Mouse (Mus musculus): ENCODE measurements at regions not wholly inside any gene's neighbourhood (a gene's known extent, or its start where the extent isn't known, plus 50 kb on each side); places are given as distances from the start of the nearest gene placed in this dataset.

DNA sequence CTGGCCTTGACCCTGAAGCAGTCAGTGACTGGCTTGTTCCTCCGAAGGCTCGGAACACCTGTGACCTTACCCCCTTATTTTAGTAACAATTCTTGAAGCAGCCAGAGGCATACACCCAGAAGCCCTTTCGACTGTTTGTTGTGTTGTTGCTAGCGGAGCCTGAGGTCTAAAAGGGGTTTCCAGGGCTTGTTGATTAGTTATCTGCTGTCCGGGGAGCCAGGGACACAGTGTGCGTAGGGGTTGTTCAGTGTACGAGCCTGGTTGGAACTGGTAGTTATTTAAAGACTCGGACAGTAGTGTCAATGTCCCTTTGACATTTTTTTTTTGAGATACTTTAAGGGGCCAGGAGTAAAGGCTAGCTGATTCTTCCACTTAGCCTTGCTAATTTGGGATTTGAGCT is 71.1 kb downstream of the Tmem100 start:
- Histone ChIP-seq H3K4me2 (replicated peaks; ENCODE audit: low read depth, low read length) (no peak overlapping the region), H3K27me3 (replicated peaks; ENCODE audit: insufficient read depth, low read length) (no peaks in the 10 kb centered on the region), H3K9me3 (ENCODE audit: low read length) (no peaks in the 10 kb centered on the region), H3K36me3 (ENCODE audit: insufficient read depth, low read length) (no peaks in the 10 kb centered on the region), H3K4me1 (ENCODE audit: insufficient read depth, low read depth, low read length) (peaks cover 8% of the 10 kb centered on the region; the same call in 1 of the 2 replicates), H3K27ac (ENCODE audit: low read length) (no peak overlapping the region), H3K4me3 (ENCODE audit: low read depth, low read length) (no peak overlapping the region), H3K9ac (replicated peaks; ENCODE audit: low read depth) (no peak overlapping the region)
- DNase-seq (ENCODE audit: low spot score) (peak; percentile 51), ATAC-seq (peak; percentile 25; the same call in 1 of the 2 replicates)
- 61% methylated on average over 8 of the region's 8 CpGs for WGBS
- TF ChIP-seq EP300 (IDR thresholded peaks at IDR 0.05) (peak; percentile 60), CTCF (IDR thresholded peaks at IDR 0.05) (no peak)

DNA sequence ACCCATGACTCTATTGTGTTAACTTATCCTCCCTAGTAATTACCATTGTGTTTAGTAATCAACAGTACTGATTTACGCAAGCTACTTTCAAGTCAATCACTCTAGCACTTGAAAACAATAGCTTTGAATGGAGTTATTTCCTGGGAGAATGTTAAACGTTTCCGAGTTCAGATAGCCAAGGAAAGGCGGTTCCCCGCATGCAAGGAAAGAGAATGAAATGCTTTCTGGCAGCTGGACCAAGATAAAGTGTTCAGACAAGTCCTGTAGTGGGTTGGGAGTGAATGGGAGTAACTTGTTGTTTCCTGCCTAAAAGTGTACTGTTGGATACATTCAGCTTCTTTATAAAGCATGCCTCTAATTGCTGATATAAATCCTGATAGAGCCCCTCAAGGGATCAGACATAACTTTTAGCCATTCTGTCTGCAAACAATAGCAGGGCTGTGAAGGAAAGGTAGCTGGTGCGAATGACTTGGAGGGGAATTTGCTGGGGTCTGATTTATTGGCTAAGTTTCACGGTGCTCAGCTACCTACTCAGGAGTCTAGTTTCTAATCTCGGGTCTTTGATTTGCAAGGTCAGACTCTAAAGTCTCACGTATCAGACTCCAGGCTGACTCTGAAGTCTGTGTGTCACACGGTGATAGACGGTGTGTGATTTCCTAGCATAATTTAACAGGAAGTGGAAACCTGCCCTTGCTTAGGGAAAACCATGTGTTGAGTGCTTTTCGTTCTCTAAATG is 76.1 kb downstream of the Tmem100 start:
- no peak overlapping the region for H3K4me2 ChIP-seq (replicated peaks; ENCODE audit: low read depth, low read length)
- WGBS: 33% methylated on average over 12 of the region's 12 CpGs
- ATAC-seq (peak; percentile 84), DNase-seq (ENCODE audit: low spot score) (peak; percentile 79)
- H3K9me3 ChIP-seq (ENCODE audit: low read length): no peaks in the 10 kb centered on the region
- TF ChIP-seq EP300 (IDR thresholded peaks at IDR 0.05) (peak; percentile 99), CTCF (IDR thresholded peaks at IDR 0.05) (no peak)
- no peak overlapping the region for H3K9ac ChIP-seq (replicated peaks; ENCODE audit: low read depth)
- no peaks in the 10 kb centered on the region for H3K27me3 ChIP-seq (replicated peaks; ENCODE audit: insufficient read depth, low read length)
- H3K4me1 ChIP-seq (ENCODE audit: insufficient read depth, low read depth, low read length): peaks cover 5% of the 10 kb centered on the region; the same call in 1 of the 2 replicates
- H3K36me3 ChIP-seq (ENCODE audit: insufficient read depth, low read length): no peaks in the 10 kb centered on the region
- H3K4me3 ChIP-seq (ENCODE audit: low read depth, low read length): no peak overlapping the region
- peak overlapping the region; percentile 72 for H3K27ac ChIP-seq (ENCODE audit: low read length)

DNA sequence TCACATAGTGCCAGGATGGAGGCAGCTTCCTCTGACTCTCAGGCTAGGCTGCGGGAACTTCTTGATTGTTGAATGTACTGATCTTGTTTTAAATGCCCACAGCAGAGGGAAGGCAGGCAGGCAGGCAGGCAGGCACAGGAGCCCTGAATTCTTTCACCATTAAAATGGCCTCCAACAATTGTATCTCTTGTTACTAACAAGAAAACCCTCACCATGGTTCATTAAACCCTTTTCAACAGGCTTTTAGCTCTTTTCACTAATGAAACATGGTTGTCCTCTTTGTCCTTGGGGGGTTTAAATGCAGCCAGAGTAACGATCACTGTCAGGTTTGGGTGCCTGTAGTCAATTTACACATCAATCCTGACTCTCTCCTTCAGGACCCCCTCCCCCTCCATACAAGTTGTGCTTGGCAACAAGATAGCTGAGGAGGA is 77.8 kb upstream of the Gm45716 start:
- Histone ChIP-seq H3K4me1 (ENCODE audit: insufficient read depth, low read depth, low read length) (0 out of 2 replicates have a peak, but pooled peaks cover 5% of the 10 kb centered on the region), H3K27me3 (replicated peaks; ENCODE audit: insufficient read depth, low read length) (no peaks in the 10 kb centered on the region), H3K9ac (replicated peaks; ENCODE audit: low read depth) (no peak overlapping the region), H3K36me3 (ENCODE audit: insufficient read depth, low read length) (no peaks in the 10 kb centered on the region), H3K4me3 (ENCODE audit: low read depth, low read length) (no peak overlapping the region), H3K27ac (ENCODE audit: low read length) (no peak overlapping the region), H3K9me3 (ENCODE audit: low read length) (no peaks in the 10 kb centered on the region), H3K4me2 (replicated peaks; ENCODE audit: low read depth, low read length) (no peak overlapping the region)
- no peak for TF ChIP-seq EP300 (IDR thresholded peaks at IDR 0.05)
- TF ChIP-seq CTCF (IDR thresholded peaks at IDR 0.05): no peak
- ATAC-seq (no peak), DNase-seq (ENCODE audit: low spot score) (no peak)
- 58% methylated on average over 2 of the region's 2 CpGs for WGBS

DNA sequence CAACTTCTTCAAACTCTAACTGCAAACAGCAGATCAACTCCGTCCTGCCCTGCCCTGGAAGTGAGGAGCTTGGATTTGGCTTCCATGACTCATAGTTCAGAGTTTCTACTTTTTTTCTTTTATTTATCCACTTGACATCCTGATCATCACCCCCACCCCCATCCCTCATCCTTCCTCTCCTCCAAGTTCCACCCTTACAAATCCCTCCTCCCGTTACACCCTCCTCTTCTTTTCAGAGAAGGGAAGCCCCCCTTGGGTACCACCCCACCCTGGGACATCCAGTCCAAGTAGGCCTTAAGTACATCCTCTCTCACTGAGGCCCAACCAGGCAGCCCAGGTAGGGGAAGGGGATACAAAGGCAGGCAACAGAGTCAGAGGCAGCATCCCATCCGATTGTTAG is 77.3 kb upstream of the Gm45716 start:
- no peak for ATAC-seq
- Histone ChIP-seq H3K9ac (replicated peaks; ENCODE audit: low read depth) (no peak overlapping the region), H3K9me3 (ENCODE audit: low read length) (no peaks in the 10 kb centered on the region), H3K4me1 (ENCODE audit: insufficient read depth, low read depth, low read length) (0 out of 2 replicates have a peak, but pooled peaks cover 5% of the 10 kb centered on the region), H3K4me2 (replicated peaks; ENCODE audit: low read depth, low read length) (no peak overlapping the region), H3K36me3 (ENCODE audit: insufficient read depth, low read length) (no peaks in the 10 kb centered on the region), H3K27me3 (replicated peaks; ENCODE audit: insufficient read depth, low read length) (no peaks in the 10 kb centered on the region), H3K4me3 (ENCODE audit: low read depth, low read length) (no peak overlapping the region), H3K27ac (ENCODE audit: low read length) (no peak overlapping the region)
- no peak for DNase-seq (ENCODE audit: low spot score)
- peak; percentile 63 for TF ChIP-seq EP300 (IDR thresholded peaks at IDR 0.05)
- TF ChIP-seq CTCF (IDR thresholded peaks at IDR 0.05): no peak
- 74% methylated on average over 3 of the region's 3 CpGs for WGBS

DNA sequence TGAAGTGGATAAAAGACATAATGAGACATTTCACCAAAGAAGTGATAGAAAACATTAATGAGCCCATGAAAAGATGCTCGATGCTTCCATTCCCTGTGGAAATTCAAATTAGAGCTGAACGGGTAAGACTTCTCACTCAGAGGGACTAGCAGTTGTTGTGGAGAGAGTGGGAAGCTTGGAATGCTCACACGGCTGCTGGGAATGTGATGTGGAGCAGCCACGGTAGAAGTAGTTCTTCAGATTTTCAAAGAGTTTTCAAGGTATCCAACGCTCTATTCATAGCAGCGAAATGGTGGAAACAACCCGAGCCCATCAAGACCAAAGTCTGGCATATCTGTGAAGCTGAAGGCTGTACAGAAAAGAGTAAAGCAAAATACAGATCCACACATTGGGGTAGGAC is 75.3 kb upstream of the Gm45716 start:
- TF ChIP-seq CTCF (IDR thresholded peaks at IDR 0.05) (no peak), EP300 (IDR thresholded peaks at IDR 0.05) (no peak)
- WGBS: 75% methylated on average over 7 of the region's 7 CpGs
- H3K4me2 ChIP-seq (replicated peaks; ENCODE audit: low read depth, low read length): no peak overlapping the region
- H3K4me3 ChIP-seq (ENCODE audit: low read depth, low read length): no peak overlapping the region
- H3K9me3 ChIP-seq (ENCODE audit: low read length): no peaks in the 10 kb centered on the region
- no peak overlapping the region for H3K9ac ChIP-seq (replicated peaks; ENCODE audit: low read depth)
- no peak for DNase-seq (ENCODE audit: low spot score)
- H3K4me1 ChIP-seq (ENCODE audit: insufficient read depth, low read depth, low read length): peaks cover 3% of the 10 kb centered on the region; the same call in 1 of the 2 replicates
- no peak for ATAC-seq
- no peaks in the 10 kb centered on the region for H3K27me3 ChIP-seq (replicated peaks; ENCODE audit: insufficient read depth, low read length)
- H3K36me3 ChIP-seq (ENCODE audit: insufficient read depth, low read length): no peaks in the 10 kb centered on the region
- H3K27ac ChIP-seq (ENCODE audit: low read length): no peak overlapping the region

DNA sequence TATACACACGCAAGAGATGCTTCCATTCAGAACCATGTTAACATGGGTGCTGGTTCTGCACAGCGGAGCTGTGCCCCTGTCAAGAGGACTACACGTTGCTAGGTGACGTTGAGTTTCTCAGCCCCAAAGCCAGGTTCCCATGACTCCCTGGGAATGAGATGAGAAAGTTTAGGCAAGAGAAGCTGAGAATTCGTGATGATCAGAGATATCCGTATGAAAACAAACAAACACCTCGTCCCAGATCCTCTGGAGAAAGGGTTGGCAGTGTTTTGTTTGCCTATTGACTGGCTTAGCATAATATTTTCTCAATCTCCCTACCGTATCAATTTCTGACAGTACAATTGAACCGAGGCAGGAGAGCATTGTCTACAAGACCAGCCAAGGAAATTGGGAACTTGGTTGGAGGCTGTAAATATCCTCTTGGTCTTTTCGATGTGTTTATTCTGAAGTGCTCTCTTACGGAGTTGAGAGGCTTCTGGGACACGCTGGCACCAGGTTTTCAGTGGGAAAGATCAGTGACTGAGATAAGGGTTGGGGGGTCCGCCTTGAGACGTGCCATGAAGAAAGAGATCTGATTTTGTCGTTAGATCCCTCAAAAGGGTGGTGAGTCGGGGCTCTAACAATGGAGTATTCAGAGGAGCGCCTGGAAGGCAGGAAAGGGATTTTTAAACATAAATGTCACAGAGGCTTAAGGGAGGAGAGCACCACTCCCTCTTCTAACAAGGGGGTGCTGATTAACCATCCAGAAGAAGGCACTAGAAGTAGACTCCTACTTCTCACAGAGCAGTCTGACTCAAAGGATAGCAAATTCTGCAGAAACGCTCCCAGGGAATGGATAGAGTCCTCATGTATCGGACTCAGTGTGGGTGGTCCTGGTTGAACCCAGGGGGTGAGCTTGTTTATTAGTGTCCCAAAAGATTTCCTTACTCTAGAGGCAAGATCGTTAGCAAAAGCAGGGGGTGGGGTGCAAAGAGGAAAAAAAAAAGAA is 70.5 kb upstream of the Gm45716 start:
- 13% methylated on average over 20 of the region's 20 CpGs for WGBS
- 0 out of 2 replicates have a peak, but pooled peaks have one; percentile 11 for TF ChIP-seq CTCF (IDR thresholded peaks at IDR 0.05)
- peak; percentile 99 for TF ChIP-seq EP300 (IDR thresholded peaks at IDR 0.05)
- ATAC-seq: peak; percentile 85
- Histone ChIP-seq H3K4me2 (replicated peaks; ENCODE audit: low read depth, low read length) (peak overlapping the region; percentile 34; the same call in 1 of the 2 replicates), H3K27ac (ENCODE audit: low read length) (peak overlapping the region; percentile 84), H3K27me3 (replicated peaks; ENCODE audit: insufficient read depth, low read length) (no peaks in the 10 kb centered on the region), H3K4me3 (ENCODE audit: low read depth, low read length) (no peak overlapping the region), H3K36me3 (ENCODE audit: insufficient read depth, low read length) (no peaks in the 10 kb centered on the region), H3K4me1 (ENCODE audit: insufficient read depth, low read depth, low read length) (peaks cover 5% of the 10 kb centered on the region; the same call in 1 of the 2 replicates), H3K9ac (replicated peaks; ENCODE audit: low read depth) (peak overlapping the region; percentile 6; the same call in 1 of the 2 replicates), H3K9me3 (ENCODE audit: low read length) (no peaks in the 10 kb centered on the region)
- peak; percentile 78 for DNase-seq (ENCODE audit: low spot score)
